Mouse (Mus musculus) B cell, adult 62 days (primary cell): ENCODE data around the gene Gm136. TPM values are rescaled to one million over a fixed set of nuclear protein-coding genes. Genes with fewer than 3 reads are reported as not detected.

Experiments used
- total RNA-seq: library from RNA; stranded (reverse); gene quantifications from 4 replicates; pipeline ENCODE4 v1.2.4, GENCODE M21; 2023

Gm136 gene
- not detected in 4 replicates for total RNA-seq

GRCm38 (mm10) chr4:34756163-34756562 lies at the start of gene Gm136:
Gene Gm136, minus strand, starts transcription at chr4:34756263.

GRCm38 (mm10) chr4:34777677-34778527 lies 21.8 kb upstream of the Gm136 start, which contains the start of gene Smim8:
Gene Smim8, minus strand, starts transcription at chr4:34778423.

GRCm38 (mm10) chr4:34729851-34730341 lies 26.2 kb downstream of the Gm136 start, which contains the start of gene Cfap206:
Gene Cfap206, minus strand, starts transcription at chr4:34730206.

Other genes with a start within 250 kb of the Gm136 start
- gene Akirin2, start 205.3 kb downstream of the Gm136 start, total RNA-seq: 61.1 to 63.5 TPM (median 62.1 TPM) in 4 replicates
- gene Orc3, start 141.3 kb downstream of the Gm136 start, total RNA-seq: 80.4 to 95.9 TPM (median 94.1 TPM) in 4 replicates
- 19.3 to 27.4 TPM (median 25.2 TPM) in 4 replicates for gene Rars2, start 141.3 kb downstream of the Gm136 start, total RNA-seq
- gene Slc35a1, start 68.8 kb downstream of the Gm136 start, total RNA-seq: 13.2 to 19.0 TPM (median 17.5 TPM) in 4 replicates
- not detected in 4 replicates for gene Cfap206, start 26.1 kb downstream of the Gm136 start, total RNA-seq
- 11.3 to 12.5 TPM (median 12.1 TPM) in 4 replicates for gene Smim8, start 22.2 kb upstream of the Gm136 start, total RNA-seq
- 61.8 to 63.1 TPM (median 62.0 TPM) in 4 replicates for gene Zfp292, start 126.7 kb upstream of the Gm136 start, total RNA-seq
- gene Cga, start 137.5 kb upstream of the Gm136 start, total RNA-seq: not detected in 4 replicates